Mouse (Mus musculus) limb, embryonic 11.5 days (tissue): Measurements from ENCODE around the gene Cdc14a. TPM values are rescaled to one million over a fixed set of nuclear protein-coding genes. Genes with fewer than 3 reads are reported as not detected.

Experiments
- ATAC-seq: fragments of 200-750 bp; cut with Nextera tagmentation; 2 replicates; pipeline ENCODE4 v1.8.0; 2017; ENCODE audit warnings: low read depth; ENCODE audit not compliant: insufficient number of reproducible peaks, low FRiP score, low TSS enrichment
- DNase-seq: peaks from one replicate; pipeline ENCODE4 v3.0.0-alpha.2; 2015; ENCODE audit warnings: low spot score
- H3K27ac ChIP-seq: fragments of 300-500 bp; sonication (generic); replicated peaks from 2 replicates; pipeline ENCODE4 v1.5.1; 2014; ENCODE audit warnings: low read depth, mild to moderate bottlenecking, low read length
- H3K27me3 ChIP-seq: fragments of 300-500 bp; sonication (generic); 2 replicates; pipeline ENCODE4 v1.6.1; 2014; ENCODE audit warnings: mild to moderate bottlenecking, low read length, mixed read lengths; ENCODE audit not compliant: control insufficient read depth, insufficient read depth
- H3K36me3 ChIP-seq: fragments of 300-500 bp; sonication (generic); 2 replicates; pipeline ENCODE4 v1.6.1; 2014; ENCODE audit warnings: mild to moderate bottlenecking, low read length, moderate library complexity, mixed read lengths; ENCODE audit not compliant: control insufficient read depth, insufficient read depth
- H3K4me1 ChIP-seq: fragments of 300-500 bp; sonication (generic); 2 replicates; pipeline ENCODE4 v1.6.1; 2014; ENCODE audit warnings: low read length, mixed read lengths; ENCODE audit not compliant: control insufficient read depth, insufficient read depth
- H3K4me2 ChIP-seq: fragments of 300-500 bp; sonication (generic); 2 replicates; pipeline ENCODE4 v1.6.1; 2014; ENCODE audit warnings: low read depth, mild to moderate bottlenecking, moderate library complexity; ENCODE audit not compliant: severe bottlenecking
- H3K4me3 ChIP-seq: fragments of 300-500 bp; sonication (generic); 2 replicates; pipeline ENCODE4 v1.5.1; 2014; ENCODE audit warnings: low read depth, low read length
- H3K9ac ChIP-seq: fragments of 300-500 bp; sonication (generic); 2 replicates; pipeline ENCODE4 v1.6.1; 2014; ENCODE audit warnings: mild to moderate bottlenecking, low read length
- H3K9me3 ChIP-seq: fragments of 300-500 bp; sonication (generic); 2 replicates; pipeline ENCODE4 v1.6.1; 2016; ENCODE audit warnings: low read length; ENCODE audit not compliant: control insufficient read depth
- WGBS: fragments of 180-500 bp; shearing (Covaris S2); extraction: QIAGEN DNeasy Blood & Tissue Kit; methylation state at CpG from one replicate; pipeline ENCODE4 v1.1.7; 2014; 5-methylcytosine and 5-hydroxymethylcytosine counted together
- polyA plus RNA-seq: library from polyadenylated mRNA; unstranded; fragments of >200 nt; fragmentation: Nextera tagmentation; extraction: Ambion mirVana; gene quantifications from 2 replicates; pipeline ENCODE4 v1.2.1, GENCODE M21; 2014

Cdc14a gene
- polyA plus RNA-seq, 1 experiment from 2014 or later: 11.6 TPM

- H3K4me3 ChIP-seq: no peak overlapping the region
- H3K9me3 ChIP-seq: no peaks in the 10 kb centered on the region
- H3K4me2 ChIP-seq: no peak overlapping the region
- H3K4me1 ChIP-seq: no peaks in the 10 kb centered on the region
- H3K9ac ChIP-seq: no peak overlapping the region
- WGBS: 93% methylated on average over 15 of the region's 15 CpGs
- H3K36me3 ChIP-seq: no peaks in the 10 kb centered on the region
- no peak for DNase-seq
- no peaks in the 10 kb centered on the region for H3K27me3 ChIP-seq
- ATAC-seq: no peak
- no peak overlapping the region for H3K27ac ChIP-seq
Measured at GRCm38 (mm10) chr3:116441518-116442205, 17.8 kb upstream of the Cdc14a start.

- ATAC-seq (no peak), DNase-seq (no peak)
- Histone ChIP-seq H3K27ac (no peak overlapping the region), H3K9me3 (no peaks in the 10 kb centered on the region), H3K36me3 (no peaks in the 10 kb centered on the region), H3K9ac (no peak overlapping the region), H3K27me3 (no peaks in the 10 kb centered on the region), H3K4me1 (no peaks in the 10 kb centered on the region), H3K4me3 (no peak overlapping the region), H3K4me2 (no peak overlapping the region)
- 75% methylated on average over 8 of the region's 8 CpGs for WGBS
Measured at GRCm38 (mm10) chr3:116440066-116440997, 16.5 kb upstream of the Cdc14a start.

- Histone ChIP-seq H3K27me3 (no peaks in the 10 kb centered on the region), H3K9me3 (no peaks in the 10 kb centered on the region), H3K4me1 (no peaks in the 10 kb centered on the region), H3K4me3 (no peak overlapping the region), H3K36me3 (no peaks in the 10 kb centered on the region), H3K4me2 (no peak overlapping the region), H3K27ac (no peak overlapping the region), H3K9ac (no peak overlapping the region)
- ATAC-seq (no peak), DNase-seq (no peak)
- 85% methylated on average over 9 of the region's 9 CpGs for WGBS
Measured at GRCm38 (mm10) chr3:116436811-116437601, 13.2 kb upstream of the Cdc14a start.

GRCm38 (mm10) chr3:116436113-116436512, 12.3 kb upstream of the Cdc14a start:
- Histone ChIP-seq H3K9ac (no peak overlapping the region), H3K4me1 (no peaks in the 10 kb centered on the region), H3K27me3 (no peaks in the 10 kb centered on the region), H3K9me3 (no peaks in the 10 kb centered on the region), H3K4me2 (no peak overlapping the region), H3K27ac (no peak overlapping the region), H3K36me3 (no peaks in the 10 kb centered on the region), H3K4me3 (no peak overlapping the region)
- 87% methylated on average over 3 of the region's 3 CpGs for WGBS
- no peak for DNase-seq
- ATAC-seq: no peak

GRCm38 (mm10) chr3:116434757-116435156, 10.9 kb upstream of the Cdc14a start:
- WGBS: 87% methylated on average over 2 of the region's 3 CpGs
- Histone ChIP-seq H3K36me3 (no peaks in the 10 kb centered on the region), H3K4me2 (no peak overlapping the region), H3K9me3 (no peaks in the 10 kb centered on the region), H3K4me1 (no peaks in the 10 kb centered on the region), H3K27me3 (no peaks in the 10 kb centered on the region), H3K9ac (no peak overlapping the region), H3K4me3 (no peak overlapping the region), H3K27ac (no peak overlapping the region)
- ATAC-seq (no peak), DNase-seq (no peak)

GRCm38 (mm10) chr3:116425901-116426300, 2.1 kb upstream of the Cdc14a start:
- Histone ChIP-seq H3K9ac (no peak overlapping the region), H3K27me3 (no peaks in the 10 kb centered on the region), H3K9me3 (no peaks in the 10 kb centered on the region), H3K4me2 (no peak overlapping the region), H3K4me1 (peaks cover 5% of the 10 kb centered on the region), H3K36me3 (no peaks in the 10 kb centered on the region), H3K4me3 (no peak overlapping the region), H3K27ac (no peak overlapping the region)
- ATAC-seq (no peak), DNase-seq (no peak)
- WGBS: 93% methylated on average over 6 of the region's 6 CpGs

- Histone ChIP-seq H3K4me3 (peak overlapping the region; percentile 90), H3K4me2 (peak overlapping the region; percentile 58), H3K9ac (peak overlapping the region; percentile 79), H3K9me3 (no peaks in the 10 kb centered on the region), H3K27me3 (no peaks in the 10 kb centered on the region), H3K4me1 (peaks cover 5% of the 10 kb centered on the region), H3K27ac (peak overlapping the region; percentile 76), H3K36me3 (no peaks in the 10 kb centered on the region)
- WGBS: under 1% methylated on average over 11 of the region's 11 CpGs
- DNase-seq (peak; percentile 90), ATAC-seq (peak; percentile 71; the same call in 1 of the 2 replicates)
Measured at GRCm38 (mm10) chr3:116424973-116425284, 1.1 kb upstream of the Cdc14a start.
